Mouse (Mus musculus) lung, postnatal 0 days (tissue): ENCODE data around the gene Hes3.

Experiments
- CTCF ChIP-seq: IDR thresholded peaks from 2 replicates; pipeline ENCODE4 v1.5.1; 2016; ENCODE audit warnings: antibody characterized with exemption, mild to moderate bottlenecking
- EP300 ChIP-seq: IDR thresholded peaks from 2 replicates; pipeline ENCODE4 v1.6.1; 2016; ENCODE audit warnings: antibody characterized with exemption, mild to moderate bottlenecking, control low read depth

GRCm38 (mm10) chr4:152317631-152318033 lies 26.2 kb upstream of the Hes3 start:
- TF ChIP-seq CTCF (no peak), EP300 (no peak)
